Mouse (Mus musculus) adrenal gland (tissue): Measurements from ENCODE around the gene Atp5f1.
"Not testable (repeated sequence)": the region's sequence is repeated elsewhere in the genome, so short reads cannot be mapped to it uniquely, and the experiment has no call there.

ENCODE experiments used
- intact Hi-C: fragments of 180-260 bp; cut with DNase I; formaldehyde crosslinking; loops from one replicate; pipeline ENCODE4 v1.15.1; 2025

The Atp5f1 gene

GRCm38 (mm10) chr3:105932240-105933071 is 27.4 kb downstream of the Atp5f1 start, which contains the start of gene I830077J02Rik:
Gene I830077J02Rik, minus strand, starts transcription at chr3:105932664.
- intact Hi-C loops = no loop called here

DNA sequence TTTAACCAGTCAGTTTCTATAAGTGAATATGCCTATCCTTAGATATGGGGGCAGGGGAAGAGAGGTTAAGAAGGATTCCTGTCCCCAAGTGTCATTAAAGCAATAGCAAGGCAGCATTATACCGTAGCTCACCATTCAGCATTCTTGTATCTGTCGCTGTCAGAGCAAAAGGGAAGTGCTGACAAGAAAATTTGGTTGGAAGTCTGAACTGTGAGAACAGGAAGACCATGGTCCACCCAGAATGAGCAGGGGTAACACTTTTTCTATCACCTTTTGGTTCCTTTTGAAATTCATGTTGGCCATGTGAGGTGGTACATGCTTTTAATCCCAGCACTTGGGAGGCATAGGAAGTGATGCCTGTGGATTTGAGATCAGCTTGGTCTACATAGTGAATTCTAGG is 28.8 kb downstream of the Atp5f1 start:
- intact Hi-C loops = no loop called here

DNA sequence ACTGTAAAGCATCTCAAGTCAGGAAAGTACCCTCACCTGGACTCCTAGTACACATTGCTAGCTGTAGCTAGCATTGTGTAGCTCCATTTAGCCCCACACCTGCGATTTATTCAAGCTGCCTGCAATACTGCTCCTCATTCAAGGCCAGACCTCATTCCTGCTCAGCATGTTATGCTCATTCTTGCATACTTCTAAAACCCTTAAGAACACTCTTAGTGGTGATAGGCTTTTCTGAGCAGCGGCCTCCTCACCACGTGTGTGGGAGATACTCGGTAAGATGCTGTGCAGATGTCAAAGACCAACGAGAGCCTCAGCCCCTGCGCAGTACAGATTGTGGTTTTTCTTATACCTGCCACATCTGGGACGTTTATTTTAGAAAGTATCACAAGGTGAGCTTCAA is 30.1 kb downstream of the Atp5f1 start:
- intact Hi-C loops = no loop called here

DNA sequence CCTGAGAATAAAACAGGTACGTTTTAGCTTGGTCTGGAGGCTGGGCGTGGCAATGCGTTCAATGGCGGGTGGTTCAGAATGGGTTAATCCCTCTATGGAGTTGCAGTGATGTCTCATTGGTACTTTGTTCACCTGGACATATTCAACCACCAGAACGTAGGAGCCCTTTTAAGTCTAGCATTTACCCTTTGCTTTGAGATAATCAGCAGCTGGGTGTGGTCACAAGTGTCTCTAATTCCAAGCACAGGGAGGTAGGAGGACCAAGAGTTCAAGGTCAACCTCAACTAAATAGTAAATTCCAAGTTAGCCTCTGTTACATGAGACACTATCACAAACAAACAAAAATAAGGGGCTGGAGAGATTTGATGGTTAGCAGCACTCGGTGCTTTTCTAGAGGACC is 31.1 kb downstream of the Atp5f1 start:
- intact Hi-C loops = no loop called here

GRCm38 (mm10) chr3:105928195-105928569 is 31.7 kb downstream of the Atp5f1 start:
- intact Hi-C loops = no loop called here

DNA sequence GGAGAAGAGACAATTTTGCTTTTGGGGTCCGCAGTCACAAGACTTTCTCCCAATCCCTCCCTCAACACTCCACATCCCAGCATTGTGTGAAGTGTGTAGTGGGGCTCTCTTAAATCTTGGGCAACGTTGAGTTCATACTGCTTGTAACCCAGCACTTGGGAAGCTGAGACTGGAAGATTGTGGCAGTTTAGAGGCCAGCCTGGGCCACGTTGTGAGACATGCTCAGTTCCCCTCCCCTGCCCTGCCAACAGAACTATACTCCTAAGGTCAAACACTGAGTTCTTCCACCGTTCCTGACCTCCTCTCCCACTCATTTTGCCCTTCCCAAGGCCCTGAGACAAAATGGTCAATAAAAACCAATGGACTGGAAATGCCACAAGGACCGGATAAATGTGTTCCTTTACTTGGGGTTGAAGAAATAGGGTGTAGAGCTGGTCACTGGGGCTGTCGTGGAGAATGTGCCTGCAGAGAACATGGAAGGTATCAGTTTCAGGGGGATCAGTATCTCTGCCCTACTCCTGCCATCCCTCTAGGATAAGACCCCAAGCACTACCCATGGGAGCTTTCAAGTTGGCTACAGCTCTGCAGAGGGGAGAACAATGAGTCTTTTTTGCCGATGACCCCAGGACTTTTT is 32.2 kb downstream of the Atp5f1 start:
- intact Hi-C loops = no loop called here

DNA sequence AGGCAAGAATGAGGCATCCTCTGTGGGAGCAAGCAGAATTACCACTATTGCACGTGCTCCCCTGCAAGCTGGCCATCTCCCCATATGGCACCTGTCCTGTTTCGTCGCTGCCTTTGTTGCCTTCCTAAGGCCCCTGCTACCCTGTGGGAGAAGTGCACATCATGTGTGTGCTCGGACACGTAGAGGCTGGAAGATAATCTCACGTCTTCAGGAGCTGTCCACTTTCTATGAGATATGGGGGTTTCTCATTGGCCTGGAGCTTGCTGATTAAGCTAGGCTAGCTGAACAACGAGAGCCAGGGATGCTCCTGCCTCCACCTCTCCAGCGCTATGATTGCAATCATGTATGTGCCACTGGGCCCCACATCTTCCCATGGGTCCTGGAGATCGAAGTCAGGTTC is 35.3 kb downstream of the Atp5f1 start:
- intact Hi-C loops = no loop called here

DNA sequence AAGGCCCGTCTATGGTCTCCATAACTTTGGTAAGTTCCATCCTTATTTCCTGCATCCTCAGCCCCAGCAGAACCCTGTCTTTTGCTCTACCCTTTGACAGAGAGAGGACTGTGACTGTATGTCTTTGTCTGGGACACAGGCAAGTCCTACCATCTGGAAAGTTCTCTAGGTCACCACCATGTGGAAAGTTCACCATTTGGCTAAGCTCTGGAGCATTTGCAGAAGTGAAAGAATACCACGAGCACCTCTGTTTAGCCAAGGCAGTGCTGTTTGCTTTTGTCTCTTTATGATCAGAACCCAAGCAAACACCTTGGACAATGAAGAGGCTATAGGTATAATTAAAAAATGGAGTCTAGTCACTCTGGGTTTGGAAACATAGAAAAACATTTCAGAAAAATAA is 37.9 kb downstream of the Atp5f1 start:
- intact Hi-C loops = no loop called here

GRCm38 (mm10) chr3:105920743-105921142 is 39.2 kb downstream of the Atp5f1 start:
- intact Hi-C loops = not testable (repeated sequence)

DNA sequence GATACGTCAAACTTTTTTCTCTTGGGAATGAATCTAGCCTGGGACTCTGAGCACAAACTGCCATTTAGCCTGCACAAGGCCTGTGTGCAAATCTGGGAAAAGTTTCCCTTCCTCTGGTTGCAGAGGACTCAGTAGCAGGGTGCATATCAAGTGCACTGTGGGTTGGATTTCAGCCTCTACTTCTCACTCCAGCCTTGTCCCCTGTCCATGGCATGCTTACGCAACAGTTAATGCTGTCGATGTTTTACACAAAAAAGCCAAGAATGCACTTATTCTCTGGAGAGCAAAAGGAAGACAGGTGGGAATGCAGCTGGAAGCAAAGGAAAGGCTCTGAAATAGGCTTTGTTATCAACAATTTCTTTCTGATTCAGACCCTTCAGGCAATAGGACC is 41.5 kb downstream of the Atp5f1 start:
- intact Hi-C loops = no loop called here

DNA sequence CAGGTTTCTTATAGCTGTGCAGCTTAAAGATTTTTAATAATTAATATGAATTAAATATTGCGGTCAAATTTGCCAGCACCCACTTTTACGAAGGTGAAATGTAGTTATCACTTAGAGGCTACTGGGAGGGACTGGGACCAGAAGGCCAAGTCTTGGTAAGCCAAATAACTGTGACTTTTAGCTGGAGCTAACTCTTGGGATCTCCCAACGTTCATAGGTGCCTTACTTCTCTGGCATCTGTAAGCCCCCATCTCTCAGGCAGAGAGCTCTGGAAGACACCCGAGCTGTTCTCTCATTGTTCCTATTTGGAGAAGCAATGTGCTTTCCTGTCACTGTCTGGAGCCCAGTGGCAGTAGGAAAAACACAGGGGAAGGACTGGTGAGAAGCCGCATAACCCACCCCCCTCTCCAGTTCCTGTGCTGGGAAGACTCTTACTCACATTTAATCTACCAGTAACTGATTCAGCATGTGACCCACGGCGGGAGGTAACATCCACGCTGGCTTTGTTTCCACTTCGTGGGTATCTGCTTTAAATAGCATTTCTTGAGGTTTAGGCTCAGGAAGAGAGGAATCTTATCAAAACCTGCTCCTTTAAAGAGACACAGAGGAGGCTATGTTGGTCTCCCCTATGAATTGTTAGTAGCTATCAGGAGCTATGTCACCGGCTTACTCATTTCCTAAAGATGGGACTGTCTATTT is 42.1 kb downstream of the Atp5f1 start:
- intact Hi-C loops = no loop called here

GRCm38 (mm10) chr3:105916455-105916854 is 43.4 kb downstream of the Atp5f1 start:
- intact Hi-C loops = not testable (repeated sequence)

DNA sequence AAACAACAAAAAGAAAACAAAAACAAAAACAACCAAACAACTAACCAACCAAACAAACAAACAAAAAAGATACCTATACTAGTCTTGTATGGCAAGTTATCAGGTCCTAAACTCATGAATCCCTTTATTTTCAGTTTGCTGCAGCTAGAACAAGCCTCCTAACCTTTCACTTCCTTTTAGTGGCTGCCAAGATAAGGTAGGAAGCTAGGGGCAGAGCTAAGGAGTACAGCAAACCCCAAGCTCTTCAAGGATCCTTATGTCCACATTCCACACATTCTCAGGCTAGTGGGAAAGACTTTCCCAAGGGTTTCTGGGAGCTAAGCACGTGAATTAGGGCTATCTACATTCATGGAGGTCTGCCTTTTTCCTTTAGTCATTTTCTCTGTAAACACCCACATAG is 44.6 kb downstream of the Atp5f1 start:
- intact Hi-C loops = no loop called here

DNA sequence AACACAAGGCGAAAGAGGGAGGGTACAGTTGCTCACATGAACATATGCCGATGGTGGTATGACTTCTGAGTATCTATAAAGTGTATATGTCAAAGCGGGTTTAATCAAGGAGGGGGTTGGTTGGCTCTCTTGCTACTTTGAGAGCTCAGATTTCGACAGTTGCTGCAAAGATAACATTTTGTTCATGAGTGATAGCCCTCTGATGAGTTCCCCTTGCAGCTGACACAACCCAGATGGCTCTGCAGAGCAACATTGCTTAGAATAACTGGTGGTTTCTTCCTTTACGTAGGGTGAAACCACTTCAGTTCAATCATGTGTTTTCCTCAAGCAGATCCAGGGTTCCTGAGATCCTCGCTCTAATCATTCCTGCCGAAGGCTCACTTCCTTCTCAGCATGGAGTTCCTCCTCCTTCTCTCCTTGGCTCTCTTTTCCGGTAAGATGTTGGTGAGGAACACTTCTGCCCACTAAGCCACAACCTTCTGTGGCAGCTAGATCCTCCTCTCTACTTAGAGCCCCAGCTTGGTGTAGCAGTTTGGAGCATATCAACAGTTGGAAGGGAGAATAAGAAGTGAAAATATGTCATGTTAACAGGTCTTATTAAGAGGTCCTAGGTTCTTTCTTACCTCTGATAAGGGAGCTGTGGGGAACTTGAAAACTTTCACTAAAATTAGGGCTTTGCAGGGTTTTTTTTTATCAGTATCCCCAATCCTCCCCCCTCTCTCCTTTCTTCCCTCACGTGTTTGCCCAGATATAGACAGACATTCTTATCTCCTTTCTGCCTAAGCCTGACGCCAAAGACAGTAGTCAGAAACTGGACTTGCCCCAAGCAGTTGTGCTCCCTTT is 45.8 kb downstream of the Atp5f1 start:
- intact Hi-C loops = no loop called here

- intact Hi-C loops = no loop called here
Observed at GRCm38 (mm10) chr3:105912097-105912880, 47.6 kb downstream of the Atp5f1 start.

- intact Hi-C loops = no loop called here
Observed at GRCm38 (mm10) chr3:105910519-105911190, 49.2 kb downstream of the Atp5f1 start.

DNA sequence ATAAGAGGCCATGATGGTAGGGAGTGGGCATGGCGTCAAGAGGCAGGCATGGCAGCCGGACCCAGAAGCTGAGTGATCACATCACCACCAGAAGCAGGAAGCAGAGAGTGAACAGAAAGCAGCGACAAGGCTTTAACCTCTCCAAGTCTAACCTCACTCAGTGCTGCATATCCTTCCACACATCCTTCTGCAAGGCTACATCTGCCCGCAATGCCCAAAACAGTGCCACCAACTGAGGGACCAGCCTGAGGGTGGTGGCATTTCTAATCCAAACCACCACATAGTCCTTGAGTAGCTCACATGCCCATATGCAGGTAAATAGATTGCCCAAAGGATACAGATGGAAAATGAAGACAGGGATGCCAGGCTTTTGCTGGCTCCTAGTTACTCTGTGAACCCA is 50.9 kb downstream of the Atp5f1 start:
- intact Hi-C loops = no loop called here

DNA sequence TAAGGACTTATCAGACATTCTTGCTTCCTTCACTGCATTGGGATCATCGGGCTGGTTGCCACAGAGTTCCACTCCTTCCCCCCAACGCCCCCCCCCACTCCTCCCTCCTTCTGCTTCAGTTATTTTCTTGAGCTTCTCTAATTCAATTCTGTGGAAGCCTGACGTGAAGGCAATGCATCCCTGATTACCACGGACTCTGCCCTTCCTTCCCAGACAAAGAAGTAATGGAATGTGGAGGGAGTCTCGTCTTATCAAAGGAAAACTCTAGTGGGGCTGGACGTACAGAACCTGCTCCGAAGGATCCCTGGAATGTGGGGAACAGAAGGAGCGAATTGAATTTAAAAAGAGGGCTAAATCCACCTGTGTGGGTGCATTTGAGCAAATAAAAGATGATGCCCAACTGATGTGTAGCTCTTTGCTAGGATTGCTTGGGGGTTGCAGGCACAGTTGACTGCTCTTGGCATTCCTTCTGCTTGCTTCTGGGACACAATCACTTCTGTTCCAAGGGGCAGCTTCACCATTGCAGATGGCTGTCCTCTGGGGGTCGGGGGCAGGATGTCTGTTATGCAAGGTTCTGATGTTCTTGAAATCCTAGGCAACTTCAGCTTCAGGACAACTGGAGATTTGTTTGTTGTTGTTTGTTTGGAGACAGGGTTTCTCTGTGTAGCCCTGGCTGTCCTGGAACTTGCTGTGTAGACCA is 51.8 kb downstream of the Atp5f1 start:
- intact Hi-C loops = no loop called here

GRCm38 (mm10) chr3:105904721-105905120 is 55.2 kb downstream of the Atp5f1 start:
- intact Hi-C loops = no loop called here
